Mouse (Mus musculus): ENCODE measurements at regions not wholly inside any gene's neighbourhood (a gene's known extent, or its start where the extent isn't known, plus 50 kb on each side); places are given as distances from the start of the nearest gene placed in this dataset.
A peak's percentile ranks its signal among the peaks of the same experiment; 100 is the strongest.
"Not testable (repeated sequence)": the region's sequence is repeated elsewhere in the genome, so short reads cannot be mapped to it uniquely, and the experiment has no call there.

DNA sequence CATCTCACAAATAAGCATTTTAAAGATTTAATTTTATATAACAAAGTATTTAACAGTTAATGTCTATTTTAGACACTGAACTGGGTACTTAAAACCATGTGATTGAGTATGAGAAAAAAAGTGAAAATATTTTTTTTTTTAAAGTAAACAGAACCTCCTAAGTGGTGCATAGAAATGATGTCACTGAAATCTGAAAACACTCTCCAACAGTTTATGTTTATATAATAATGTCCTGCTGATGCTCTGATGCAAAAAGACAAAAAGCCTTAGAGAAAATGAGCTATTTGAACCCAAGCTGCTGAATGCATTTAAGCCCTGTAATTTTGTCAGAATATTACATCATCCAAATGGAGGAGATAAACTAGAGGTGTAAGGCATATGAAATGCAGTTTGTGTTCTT, 3447.1 kb downstream of the 9330182O14Rik start:
- no peak for DNase-seq (ENCODE audit: low read depth)

DNA sequence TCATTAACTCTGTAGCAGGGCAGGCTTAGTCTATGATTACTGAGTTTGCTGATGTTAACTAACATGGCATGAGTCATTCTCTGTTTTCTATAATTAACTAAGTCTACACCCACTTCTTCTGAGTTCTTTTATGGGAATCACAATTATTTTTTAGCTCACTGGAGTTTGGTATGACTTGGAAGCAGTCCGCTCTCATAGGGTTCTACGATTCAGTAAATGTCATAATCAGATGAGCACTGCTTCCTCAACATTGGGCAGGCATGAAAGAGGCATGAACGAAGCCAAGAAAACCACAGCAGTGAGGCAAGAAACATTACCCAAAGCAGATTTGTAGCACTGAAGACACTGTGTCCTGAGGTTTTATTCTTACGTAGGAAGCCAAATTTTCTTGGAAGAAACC, 3451.6 kb downstream of the 9330182O14Rik start:
- peak; percentile 2 for DNase-seq (ENCODE audit: low read depth)

DNA sequence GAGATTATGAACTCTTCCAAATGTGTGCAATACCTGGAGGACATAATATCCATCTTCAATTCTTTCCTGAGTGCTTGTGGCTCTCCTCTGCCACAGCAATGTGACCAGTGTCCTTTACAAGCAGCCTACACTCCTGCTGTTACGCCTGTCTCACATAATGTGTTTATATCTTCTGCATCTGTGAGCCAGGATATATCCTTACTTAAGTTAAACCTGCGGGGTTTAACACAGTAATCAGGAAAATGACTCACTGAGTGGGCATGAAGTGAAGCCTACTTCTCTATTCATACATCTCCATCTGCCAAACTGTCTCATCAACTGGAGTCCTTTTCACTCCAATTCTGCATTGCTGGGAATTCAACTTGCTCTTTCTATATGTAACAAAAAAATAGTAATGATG, 3453.9 kb downstream of the 9330182O14Rik start:
- no peak for DNase-seq (ENCODE audit: low read depth)

DNA sequence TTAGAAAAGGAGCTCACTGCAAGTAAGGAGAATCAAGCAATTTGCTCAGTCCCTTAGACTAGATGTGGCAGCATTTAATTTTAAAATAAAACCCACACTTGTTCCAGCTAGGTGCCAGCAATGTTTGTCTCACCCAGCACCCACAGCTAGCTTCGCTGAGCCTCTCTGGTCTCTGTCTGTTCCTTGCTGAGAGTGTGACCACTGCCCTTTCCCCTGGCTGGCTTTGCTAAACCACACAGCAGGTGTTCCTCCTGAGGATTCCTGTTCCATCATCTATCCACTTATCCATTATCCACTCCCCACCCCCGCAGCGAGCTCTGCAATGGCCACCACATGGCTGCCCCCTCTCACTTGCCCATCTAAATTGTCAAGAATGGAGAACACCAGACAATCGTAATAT, 3473.5 kb downstream of the 9330182O14Rik start:
- DNase-seq (ENCODE audit: low read depth) = no peak

DNA sequence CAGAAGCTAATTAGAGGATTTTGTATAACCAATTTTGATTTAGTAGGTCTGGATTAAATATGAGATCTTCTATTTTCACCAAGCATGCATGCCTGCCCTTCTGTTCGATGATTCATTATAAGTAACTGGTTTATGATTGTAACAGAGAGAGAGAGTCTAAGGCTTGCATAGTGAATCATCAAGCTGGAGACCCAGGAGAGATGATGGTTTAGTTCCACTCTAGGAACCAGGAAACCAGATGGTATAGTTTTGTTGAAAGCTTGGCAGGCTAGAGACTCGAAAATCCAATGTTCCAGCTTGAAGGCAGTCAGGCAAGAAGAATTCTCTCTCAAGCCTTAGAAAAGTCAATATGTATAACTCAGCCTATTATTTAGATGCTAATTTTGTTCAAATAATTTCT, 3475.7 kb downstream of the 9330182O14Rik start:
- no peak for DNase-seq (ENCODE audit: low read depth)

DNA sequence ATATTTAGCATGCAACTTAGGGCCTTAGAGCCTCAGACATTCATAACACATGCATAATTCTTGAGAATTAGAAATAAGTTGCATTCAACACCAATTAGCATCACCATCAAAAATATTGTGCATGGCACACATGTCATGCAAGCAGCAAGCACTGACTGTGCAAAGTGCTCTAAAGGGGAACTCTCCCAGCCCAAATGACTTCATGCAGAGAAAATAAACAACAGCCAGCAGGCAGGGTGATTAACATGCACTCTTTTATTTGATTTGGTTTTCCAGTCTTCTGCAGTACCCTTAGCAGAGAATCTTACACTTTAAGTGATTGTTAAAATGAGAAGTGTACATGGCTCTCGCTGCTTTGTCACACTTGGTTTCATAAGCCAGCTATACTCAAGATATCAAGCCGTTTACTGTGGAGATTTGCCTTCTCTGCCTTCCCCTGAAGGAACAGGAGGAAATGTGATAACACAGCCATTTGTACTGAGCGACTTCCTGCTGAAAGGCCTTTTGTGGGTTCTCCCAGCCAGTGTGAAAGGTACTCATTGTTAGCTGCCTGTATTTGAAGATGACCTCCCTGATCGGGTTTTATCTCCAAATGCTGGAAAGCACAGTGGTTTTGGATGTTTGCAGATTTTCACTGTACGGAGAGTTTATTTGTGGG, 3480.0 kb downstream of the 9330182O14Rik start:
- peak; percentile 45 for DNase-seq (ENCODE audit: low read depth)

DNA sequence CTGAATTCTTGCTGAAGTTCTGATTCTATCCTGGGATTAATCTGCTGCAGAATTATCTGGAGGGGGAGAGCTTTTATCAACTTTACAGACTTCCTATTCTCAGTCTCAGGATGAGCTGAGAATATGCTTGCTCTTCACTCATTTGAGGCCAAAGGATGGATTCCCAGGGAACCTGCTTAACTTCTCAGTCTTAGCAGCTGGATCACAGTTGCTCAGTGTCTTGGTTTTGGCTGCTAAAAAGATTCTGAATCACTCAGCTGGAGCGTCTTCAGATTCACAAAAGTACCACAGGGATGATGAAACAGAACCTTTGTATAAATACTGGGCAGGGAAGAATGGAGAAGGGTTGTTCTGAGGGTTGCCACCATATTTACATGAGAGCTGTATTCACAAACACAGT, 3481.6 kb downstream of the 9330182O14Rik start:
- no peak for DNase-seq (ENCODE audit: low read depth)

DNA sequence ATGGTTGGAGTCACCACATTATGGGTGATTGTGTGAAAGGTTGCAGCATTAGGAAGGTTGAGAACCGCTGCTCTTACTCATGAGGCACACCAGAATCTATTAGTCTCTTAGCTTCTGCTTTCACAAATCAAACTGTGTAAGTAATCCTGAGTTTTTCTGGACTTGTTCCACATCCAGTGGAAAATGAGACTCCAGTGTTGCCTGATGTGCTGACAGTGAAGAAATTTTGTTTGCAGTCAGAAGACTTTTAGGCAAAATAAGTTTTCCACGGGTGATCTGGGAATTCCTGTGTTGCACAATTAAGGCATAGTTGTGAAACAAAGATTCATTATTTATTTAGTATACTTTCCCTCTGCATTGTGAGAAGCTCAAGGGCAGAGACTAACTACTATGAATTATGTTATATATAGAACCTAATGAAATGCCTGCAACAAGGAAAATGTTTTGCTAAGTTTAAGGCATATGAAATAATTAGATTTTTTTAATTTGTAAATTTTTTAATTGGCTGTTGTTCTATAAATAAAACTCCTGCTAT, 3490.3 kb downstream of the 9330182O14Rik start:
- DNase-seq (ENCODE audit: low read depth) = no peak

DNA sequence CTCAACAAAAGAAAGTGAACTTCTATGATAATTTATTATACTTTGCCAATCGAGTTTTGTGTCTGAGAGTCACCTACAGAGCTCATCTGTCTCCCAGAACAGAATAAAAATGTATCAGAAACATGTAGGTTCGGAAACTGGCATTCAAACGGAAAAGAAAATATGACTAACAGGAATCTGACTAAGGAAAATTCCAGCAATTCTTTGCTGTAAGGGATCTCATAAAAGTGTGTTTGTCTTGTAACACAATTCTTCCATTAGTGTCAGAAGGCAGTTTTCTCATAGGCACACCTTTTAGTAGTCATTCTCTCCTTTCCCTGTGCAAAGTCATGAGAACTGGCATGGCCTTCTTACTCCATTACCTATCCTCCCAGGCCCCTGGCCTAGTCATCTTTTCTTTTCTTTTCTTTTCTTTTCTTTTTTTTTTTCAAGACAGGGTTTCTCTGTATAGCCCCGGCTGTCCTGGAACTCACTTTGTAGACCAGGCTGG, 3490.9 kb downstream of the 9330182O14Rik start:
- DNase-seq (ENCODE audit: low read depth) = no peak

DNA sequence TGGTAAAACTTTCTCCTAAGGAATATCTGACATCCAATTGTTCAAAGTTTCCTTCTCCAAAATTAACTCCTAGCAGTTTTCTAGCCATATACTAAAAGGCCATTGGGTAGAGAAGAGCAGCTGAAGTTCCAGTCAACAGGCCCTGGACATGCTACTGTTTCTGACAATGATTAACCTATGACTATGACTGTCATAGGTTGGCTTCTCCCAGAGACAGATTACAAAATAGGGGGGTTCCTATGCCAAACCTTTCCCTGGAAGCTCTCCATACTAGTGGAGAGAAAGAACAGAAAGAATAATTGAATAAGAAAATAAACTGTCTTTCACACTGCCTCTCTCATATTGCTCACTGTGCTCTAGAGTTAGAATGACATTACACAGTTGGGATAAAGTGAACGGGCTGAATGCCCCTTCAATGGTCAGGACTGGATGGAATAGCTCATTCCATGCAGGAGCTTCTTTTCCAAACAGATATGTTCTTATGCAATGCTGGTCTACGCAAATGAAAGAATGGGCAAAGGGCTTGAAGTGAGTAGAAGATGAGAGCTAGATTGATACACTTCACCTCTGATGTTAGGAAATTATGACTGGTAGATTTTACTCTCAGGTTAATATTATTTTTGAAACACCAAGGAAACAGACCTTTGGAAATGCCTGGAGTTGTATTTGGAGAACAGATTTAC, 3516.8 kb downstream of the 9330182O14Rik start:
- DNase-seq (ENCODE audit: low read depth) = no peak

DNA sequence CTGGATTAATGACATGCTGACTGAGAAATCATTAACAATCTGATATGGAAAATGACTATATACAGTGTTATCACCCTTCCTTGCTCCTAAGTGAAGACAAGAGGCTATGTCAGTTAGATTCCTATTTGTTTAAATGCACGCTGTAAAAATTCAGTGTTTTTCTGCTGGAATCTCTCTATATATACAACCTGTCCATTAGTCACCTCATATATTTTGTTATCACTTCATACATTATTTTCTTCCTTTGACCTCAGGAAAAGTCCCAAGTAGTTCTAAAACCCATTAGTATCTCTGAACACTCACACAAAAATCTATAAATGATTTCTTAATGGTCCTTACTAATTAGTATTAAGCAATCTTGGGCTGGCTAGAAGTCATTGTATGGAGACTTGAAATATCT, 3529.5 kb downstream of the 9330182O14Rik start:
- DNase-seq (ENCODE audit: low read depth) = no peak

DNA sequence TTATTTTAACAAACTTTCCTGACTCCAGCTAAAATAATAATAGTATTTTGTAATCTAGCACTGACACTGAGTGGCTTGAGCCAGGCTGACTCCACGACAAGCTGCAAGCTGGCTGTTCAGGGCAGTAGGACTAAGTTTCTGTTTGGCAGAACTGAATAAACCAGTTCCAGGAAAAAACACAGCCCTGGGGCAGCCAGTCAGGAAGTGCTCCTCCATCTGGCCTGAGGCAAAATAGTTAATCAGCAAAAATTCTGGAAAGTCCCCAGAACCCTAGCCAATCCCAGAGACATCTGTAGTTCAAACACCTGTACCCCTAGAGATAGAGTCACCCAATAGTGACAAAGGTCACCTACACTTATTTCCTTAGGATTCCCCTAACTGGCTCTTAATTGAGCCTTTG, 3544.7 kb downstream of the 9330182O14Rik start:
- no peak for DNase-seq (ENCODE audit: low read depth)

DNA sequence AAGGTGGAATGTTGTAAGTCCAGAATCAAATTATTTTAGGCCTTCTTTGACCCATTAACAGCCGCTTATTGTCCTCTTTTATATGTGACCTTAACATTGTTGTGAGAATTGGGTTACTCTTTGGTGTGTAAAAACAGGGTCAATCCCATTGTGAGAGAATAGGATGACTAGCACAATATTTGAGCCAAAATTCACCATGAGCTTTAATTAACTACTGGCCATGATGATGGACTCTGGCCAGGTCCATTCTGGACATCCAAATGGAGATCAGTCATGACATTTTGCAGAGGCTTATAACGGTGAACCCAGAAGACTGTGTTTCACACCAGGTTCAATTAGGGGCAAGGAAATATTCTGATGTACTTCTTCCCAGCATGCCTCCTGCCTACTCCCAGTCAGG, 3548.0 kb downstream of the 9330182O14Rik start:
- no peak for DNase-seq (ENCODE audit: low read depth)

DNA sequence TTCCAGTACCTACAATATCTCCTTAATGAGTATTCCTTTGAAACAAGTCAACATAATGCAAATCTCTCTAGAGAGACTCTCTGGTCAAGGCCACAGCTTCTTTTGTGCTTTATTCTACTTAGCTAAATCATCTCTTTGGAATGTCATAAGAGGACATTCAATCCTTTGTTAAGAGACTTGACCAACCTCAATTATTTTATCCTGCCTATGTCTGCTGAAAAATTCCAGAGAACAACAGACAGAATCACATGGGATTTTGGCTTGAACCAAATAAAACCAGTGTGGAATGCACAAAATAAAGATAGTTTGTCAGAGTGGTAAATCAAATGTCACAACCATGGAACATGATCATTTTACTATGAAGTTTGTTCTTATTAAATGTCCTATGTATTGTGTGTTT, 3557.8 kb downstream of the 9330182O14Rik start:
- DNase-seq (ENCODE audit: low read depth) = not testable (repeated sequence)

DNA sequence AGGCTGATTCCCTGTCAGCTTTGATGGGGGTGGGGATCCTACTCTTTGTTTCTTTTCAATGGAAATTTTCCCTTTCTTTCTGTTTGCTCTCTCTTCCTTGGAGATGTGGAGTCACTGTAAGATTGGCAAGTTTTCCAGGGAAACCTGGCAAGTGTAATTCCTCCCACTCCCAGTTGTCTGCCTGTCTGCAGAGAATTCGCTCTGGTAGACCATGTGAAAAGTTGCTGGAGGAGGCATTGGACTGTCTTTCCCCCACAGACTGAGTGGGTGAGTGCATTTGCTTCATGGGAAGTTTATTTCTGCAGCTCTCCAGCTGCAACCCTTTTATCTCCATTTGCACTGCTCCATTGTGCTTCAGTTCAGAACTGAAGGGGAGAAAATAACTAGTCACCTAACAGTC, 3561.3 kb downstream of the 9330182O14Rik start:
- no peak for DNase-seq (ENCODE audit: low read depth)

DNA sequence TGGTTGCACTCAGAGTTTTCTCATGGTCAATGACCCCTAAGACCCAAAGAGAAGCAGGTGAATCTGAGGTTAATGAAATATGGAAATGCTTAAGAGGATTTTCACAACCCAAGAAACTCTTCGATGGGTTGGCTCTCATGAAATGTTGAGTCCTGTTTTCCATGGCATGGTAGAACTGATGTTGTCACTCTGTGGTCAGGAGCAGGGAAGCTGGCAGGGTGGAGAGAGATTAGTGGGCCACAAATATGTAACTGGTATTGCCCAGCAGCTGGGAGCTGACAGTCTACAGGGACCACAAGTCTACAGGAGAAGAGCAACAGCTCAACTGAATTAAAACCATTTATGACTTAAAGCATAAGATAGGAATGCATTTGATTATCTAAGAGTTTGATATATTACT, 3582.9 kb downstream of the 9330182O14Rik start:
- no peak for DNase-seq (ENCODE audit: low read depth)

DNA sequence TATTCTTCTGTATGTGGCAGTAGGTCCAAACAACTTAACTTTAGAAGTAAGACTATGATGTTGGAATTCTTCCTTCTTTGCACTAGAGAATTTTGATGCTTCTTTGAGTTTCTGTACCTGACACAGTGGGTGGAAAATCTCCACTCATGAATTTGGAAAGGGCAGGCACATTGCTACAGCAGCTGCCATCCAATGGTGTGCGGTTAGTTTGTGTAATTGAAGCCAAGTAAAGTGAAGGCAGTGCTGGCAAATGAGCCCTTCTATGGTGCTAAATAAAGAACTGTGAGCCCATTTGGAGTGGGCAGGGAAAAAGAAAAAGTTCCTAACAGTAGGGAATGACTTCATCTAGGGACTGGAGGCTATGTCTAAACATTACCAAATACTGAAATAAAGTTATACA, 3583.4 kb downstream of the 9330182O14Rik start:
- no peak for DNase-seq (ENCODE audit: low read depth)

DNA sequence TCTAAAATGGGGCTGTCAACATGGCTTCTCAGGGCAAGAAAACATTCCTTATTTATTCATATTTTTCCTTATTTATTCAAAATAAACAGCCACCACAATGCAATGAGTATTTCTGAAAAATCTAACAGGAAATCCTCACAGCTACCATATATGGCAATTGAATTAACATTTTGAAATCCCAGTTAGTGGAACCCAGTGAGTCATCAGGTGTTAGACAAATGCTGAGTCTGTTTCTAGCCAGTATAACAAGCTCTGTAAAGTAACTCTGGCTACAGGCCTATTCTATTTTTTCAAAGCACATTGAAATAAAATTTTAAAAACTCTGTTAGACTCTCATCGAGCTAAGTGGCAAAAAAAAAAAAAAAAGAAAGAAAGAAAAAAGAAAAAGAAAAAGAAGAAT, 3586.8 kb downstream of the 9330182O14Rik start:
- peak; percentile 4 for DNase-seq (ENCODE audit: low read depth)

DNA sequence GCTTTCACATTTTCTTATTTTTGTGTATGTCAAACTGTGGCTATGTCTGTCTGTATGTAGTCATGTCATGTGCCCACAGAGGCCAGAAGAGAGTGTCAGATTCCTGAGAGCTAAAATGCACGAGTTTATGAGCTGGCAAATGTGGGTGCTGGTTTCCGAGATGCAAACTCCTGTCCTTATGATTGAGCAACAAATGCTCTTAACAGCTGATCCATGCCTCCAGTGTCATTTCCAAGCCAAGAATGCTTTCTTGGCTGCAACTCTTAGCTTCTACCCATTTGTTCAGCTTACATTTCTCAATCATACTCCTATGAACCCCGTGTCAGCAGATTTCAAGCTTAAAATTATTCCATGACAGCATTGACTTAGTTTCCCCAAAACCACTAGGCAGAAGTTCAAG, 3601.5 kb downstream of the 9330182O14Rik start:
- no peak for DNase-seq (ENCODE audit: low read depth)

DNA sequence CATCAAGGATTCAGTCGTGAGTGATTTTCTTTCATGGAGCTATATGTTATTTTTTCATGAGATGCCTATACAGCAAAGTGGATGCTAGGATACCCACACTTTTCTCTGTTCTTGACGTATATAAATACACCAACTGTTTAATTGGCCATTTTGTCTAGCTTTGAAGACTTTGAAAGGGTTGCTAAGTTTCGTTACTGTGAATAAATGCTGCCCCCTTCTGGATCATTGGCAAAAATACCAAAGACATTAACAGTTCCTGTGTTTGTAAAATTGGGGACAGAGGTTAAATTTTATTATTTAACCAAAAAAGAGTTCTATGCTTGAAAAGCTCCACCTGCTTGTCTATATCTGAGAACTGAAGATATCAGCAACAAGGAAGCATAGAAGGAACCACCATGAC, 3624.1 kb downstream of the 9330182O14Rik start:
- DNase-seq (ENCODE audit: low read depth) = peak; percentile 58

DNA sequence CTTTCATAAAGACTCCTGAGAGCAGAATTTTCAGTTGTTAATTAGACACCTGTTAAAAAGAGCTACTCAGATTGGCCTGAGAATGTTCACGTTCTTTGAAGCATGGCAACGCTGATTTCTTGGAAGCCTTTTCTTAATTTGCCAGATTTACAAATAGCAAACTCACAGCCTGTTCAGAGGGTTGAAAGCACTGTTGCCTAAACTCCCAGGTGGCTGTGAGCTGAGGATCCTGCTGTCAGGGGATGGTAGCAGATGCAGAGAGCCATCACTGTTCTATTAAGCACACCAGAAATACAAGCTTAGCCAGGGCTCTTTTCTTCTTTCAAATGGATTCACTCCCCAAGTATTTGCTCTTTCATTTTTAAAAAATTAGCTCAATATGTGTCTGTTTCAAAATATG, 3630.4 kb downstream of the 9330182O14Rik start:
- DNase-seq (ENCODE audit: low read depth) = no peak

DNA sequence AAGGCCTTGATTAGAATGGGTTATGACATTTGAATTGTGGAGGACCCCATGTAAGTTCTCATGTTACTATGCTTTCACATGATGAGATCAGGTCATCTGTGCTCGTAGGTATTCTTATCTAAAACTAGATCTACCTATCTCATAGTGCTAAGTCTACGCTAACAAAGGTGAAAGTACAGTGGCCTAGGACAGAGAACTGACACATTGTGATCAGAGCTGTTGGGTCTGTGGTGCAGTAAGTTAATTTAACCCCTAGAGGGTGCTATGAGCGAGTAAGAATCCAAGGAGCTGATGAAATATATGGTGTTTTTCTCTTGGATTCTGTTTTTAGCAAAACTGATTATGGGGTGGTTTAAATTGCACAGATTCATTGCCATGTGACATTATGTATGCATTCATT, 3638.6 kb downstream of the 9330182O14Rik start:
- peak; percentile 43 for DNase-seq (ENCODE audit: low read depth)

DNA sequence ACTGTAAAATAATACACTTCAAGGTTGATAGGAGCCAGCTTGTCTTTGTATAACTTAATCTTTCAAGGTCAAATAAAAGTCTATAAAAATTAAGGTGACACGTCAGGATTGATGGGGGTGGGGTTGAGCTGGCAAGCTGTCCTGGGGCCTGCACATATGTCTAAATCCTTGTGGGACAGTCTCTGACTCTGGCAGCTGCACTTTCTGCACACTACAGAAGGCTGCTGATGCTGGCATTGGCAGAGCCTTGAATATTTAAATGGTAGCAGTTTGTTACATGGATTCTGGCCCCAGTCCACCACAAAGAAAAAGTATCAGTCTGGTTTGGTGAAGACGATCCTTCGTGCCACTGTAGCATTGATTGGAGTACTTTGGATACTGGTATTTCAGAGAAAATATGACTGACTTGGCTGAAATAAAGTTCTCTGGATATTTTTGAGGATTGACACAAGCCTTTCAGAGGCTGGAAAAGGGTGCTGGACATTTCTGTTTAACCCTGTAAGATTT, 3648.0 kb downstream of the 9330182O14Rik start:
- not testable (repeated sequence) for DNase-seq (ENCODE audit: low read depth)
